Mouse (Mus musculus) lung, postnatal 4 days (tissue): ENCODE data around the gene Ier5.

ENCODE experiments used
- DNase-seq, 2 experiments: peaks; one replicate each; pipeline ENCODE4 v3.0.0; 2021

The Ier5 gene

GRCm38 (mm10) chr1:155099280-155099848 lies at the start of gene Ier5:
Gene Ier5, minus strand, starts transcription at chr1:155099636.
- peak; percentile 97 to 98 for DNase-seq

- no peak for DNase-seq
These were observed 47.8 kb upstream of the Ier5 start for GRCm38 (mm10) chr1:155147228-155147627.

- DNase-seq: peak in 1 of 2 experiments; percentile 32
These were observed 47.1 kb upstream of the Ier5 start, which contains the start of gene Mr1 for GRCm38 (mm10) chr1:155146572-155146980. Gene Mr1, minus strand, starts transcription at chr1:155146814.

GRCm38 (mm10) chr1:155145620-155146019 lies 46.2 kb upstream of the Ier5 start:
- peak; percentile 49 to 59 for DNase-seq

DNA sequence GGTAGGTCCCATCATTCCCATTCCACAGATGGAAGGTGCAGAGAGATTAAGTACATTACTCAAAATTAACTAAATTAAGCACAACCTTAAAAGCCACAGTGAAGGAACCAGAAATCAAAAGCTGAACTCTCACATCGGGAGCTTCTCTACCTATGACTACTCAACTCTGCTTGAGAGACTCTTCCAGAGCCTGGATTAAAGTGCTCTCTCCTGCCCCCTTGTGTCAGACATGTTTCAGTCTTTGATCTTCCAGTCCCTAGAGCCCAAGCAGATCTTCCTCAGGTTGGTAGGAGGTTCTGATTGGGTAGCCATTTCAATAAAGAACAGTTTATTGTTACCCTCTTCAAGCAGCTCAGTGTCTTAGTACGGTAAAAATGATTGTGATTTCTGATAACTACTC lies 40.6 kb upstream of the Ier5 start:
- peak in 1 of 2 experiments; percentile 79 for DNase-seq

GRCm38 (mm10) chr1:155138795-155139194 lies 39.4 kb upstream of the Ier5 start:
- peak; percentile 43 to 47 for DNase-seq

- no peak for DNase-seq
These were observed 35.4 kb upstream of the Ier5 start for GRCm38 (mm10) chr1:155134866-155135265.

GRCm38 (mm10) chr1:155127429-155127934 lies 28.0 kb upstream of the Ier5 start:
- no peak for DNase-seq

DNA sequence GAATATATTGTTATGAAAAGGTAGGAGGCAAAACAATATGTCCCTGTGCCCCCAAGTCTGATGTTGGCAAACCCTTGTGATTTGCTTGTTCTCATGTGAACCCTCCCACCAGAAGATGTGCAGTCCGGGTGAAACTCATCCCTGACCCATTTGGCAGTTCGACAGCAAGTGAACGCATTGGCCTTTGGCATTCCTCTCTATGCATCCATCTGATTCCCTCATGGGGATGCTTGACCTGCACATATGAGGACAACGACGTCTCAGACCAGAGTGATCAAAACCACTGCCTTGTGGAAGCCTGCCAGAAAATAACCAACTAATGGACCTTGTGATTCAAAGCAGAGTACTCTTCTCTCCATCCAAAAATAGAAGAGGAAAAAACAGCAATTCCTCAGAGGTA lies 27.3 kb upstream of the Ier5 start:
- no peak for DNase-seq

DNA sequence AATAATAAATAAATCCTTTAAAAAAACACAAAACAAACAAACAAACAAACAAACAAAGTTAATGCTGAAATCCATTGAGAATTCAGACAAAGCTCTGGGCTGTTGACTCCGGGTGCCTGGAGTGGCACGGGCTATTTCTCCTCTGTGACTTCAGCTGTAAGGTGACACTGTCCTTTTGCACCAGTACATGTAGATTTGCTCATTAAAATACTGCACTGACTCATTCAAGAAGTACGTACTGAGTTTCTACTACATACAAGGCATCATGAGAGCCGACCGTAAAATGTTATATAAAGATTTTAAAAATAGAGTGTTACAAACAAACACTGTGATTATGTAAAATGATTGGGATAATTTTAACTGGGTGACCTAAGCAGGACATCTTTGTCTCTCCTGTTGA lies 25.0 kb upstream of the Ier5 start:
- DNase-seq: no peak

DNA sequence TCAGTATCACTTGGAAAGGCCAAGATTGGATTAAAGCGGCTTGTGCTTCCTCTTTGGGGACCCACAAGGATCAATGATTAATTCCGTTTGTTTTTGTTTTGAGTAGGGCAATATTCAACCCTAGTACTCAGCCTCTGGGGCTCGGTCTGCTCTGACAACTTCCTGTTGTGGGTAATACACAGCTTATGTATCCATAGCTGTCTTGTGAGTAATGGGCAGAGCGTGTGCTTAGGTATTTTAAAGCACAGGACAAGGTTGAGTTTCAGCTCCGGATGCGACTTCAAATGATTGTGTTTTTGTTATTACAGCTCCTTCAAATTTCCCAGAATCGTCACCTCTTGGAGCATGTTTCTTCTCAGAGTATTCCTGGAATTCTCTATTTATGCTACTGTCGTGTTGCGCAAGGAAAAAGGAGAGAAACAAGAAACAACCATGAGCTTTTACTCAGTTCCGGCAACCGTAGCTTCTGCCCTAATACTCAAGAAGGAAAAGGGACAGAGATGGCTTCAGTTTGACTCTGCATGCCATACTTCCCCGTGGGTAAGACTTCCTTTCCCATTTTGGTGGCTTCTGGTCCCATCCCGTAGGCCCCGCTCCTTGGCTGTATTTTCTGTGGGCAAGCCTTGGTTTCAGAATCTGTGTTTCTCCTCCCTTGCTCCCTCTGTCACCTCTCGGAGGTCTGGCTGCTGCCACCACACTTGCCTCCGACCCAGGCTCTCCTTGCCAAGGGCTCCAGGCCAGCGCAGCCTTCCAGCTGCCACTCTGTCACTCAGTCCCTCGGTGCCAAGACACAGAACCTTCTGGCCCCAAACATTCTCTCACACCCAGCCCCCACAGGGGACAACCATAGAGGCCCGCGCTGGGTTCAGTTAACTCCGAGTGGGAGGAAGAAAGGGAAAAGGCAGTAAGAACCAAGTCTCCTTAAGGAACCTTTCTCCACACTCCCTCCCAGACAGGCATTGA lies 22.8 kb upstream of the Ier5 start:
- DNase-seq: peak; percentile 76 to 92

- no peak for DNase-seq
These were observed 20.3 kb upstream of the Ier5 start for GRCm38 (mm10) chr1:155119719-155120118.

DNA sequence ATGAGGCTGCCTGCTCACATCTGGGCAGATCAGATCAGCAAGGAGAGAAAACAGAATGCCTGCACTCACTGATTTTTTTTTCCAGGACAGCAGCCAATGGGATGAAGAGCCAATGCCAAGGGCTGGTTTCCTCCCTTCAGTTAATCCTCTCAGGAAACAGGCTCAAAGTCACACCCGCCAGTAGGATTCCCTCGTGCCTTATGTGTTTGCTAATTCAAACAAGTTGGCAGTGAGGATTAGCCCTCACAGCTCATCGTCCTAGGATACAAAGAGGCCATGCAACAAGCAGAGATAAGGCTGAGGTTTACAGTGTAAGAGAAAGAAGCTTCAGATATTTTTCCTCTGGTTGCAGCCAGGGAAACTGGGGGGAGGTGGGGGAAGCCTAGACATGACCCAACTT lies 14.5 kb upstream of the Ier5 start:
- DNase-seq: no peak

- no peak for DNase-seq
These were observed 13.4 kb upstream of the Ier5 start for GRCm38 (mm10) chr1:155112875-155113274.

- no peak for DNase-seq
These were observed 12.7 kb upstream of the Ier5 start for GRCm38 (mm10) chr1:155112118-155112517.

- no peak for DNase-seq
These were observed 12.1 kb upstream of the Ier5 start for GRCm38 (mm10) chr1:155111491-155111890.

DNA sequence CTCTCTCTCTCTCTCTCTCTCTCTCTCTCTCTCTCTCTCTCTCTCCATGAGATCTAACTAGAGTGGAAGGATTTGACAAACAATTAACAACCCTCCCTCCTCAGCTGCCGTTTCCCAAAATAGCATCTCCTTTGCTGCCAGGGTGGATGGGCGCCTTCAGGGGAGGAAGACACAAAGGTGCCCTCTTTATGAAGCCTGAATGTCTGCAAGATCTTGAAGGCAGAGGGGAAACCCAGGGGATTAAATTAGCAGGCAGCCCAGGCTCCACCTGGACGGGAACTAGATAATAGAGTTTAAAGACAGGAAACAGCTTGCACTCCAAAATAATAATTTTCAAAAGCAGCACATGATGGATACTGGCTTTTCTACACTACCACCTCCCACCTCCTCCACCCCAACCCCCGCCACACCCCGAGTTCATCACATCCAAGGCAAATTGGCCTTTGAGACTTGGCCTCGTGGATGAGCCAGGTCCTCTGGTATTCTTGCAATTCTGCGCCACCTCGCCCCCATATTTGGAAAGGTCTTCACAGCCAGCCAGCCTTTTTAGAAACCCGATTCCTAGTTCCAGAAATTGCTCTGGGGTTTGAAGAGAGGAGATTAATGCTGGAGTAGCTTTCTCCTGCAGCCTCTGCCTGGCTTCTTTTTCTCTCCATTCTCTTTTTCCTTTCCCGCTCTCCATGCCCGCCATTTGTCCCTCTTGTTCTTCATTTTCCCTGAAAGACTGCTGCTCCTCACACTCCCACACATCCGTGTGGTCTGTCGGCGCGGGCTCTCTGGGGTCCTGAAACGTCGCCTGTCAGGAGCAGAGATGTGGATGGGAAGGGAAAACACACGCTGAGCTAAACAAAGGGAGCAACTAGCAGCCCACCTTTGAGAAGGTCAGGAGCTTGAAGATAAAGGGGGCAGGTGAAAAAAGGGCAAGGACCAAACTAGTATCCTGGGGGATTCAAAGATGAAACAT lies 10.2 kb upstream of the Ier5 start:
- DNase-seq: peak in 1 of 2 experiments; percentile 42

DNA sequence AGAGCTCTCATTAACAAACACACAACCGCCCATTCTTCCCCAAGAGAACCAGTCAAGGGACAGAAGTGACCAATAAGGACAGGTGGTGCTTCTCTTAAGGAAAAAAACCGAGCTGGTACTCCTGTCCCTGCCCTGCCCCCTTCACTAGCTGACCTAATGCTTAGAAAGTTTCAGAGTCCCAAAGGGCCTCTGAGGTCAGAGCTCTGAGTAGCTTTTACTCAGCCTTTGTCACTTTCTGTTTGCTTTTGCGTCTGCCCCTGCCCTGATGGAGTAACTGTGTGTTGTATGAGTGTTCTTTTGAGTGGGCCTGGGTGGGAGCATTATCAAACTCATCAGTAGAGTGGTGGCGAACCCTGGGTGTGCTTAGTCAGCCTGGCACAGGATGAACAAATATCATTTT lies 9.0 kb upstream of the Ier5 start:
- no peak for DNase-seq

GRCm38 (mm10) chr1:155107843-155108242 lies 8.4 kb upstream of the Ier5 start:
- no peak for DNase-seq

DNA sequence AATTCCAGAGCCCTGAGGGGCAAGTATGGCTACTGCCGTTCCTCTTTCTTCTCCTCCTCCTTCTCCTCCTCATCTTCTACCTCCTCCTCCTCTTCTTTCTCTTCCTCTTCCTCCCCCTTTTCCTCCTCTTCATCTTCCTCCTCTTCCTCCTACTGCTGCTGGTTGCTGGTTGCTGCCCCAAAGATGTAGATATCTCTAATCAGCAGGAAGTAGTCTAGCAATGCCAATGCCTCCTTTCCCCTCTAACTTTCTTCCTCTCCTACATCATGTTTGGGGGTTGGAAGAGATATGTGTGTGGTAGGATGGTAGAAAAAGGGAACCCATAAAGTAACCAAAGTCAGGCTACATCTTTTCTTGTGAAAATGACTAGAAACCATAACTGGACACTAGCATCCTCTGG lies 6.9 kb upstream of the Ier5 start:
- DNase-seq: no peak

- no peak for DNase-seq
These were observed 4.6 kb upstream of the Ier5 start for GRCm38 (mm10) chr1:155103991-155104390.

- DNase-seq: no peak
These were observed 3.2 kb upstream of the Ier5 start for GRCm38 (mm10) chr1:155102631-155103030.
